Mouse (Mus musculus) intestine, embryonic 14.5 days (tissue): Measurements from ENCODE around the gene Ccnd1. TPM values are rescaled to one million over a fixed set of nuclear protein-coding genes. Genes with fewer than 3 reads are reported as not detected.

Experiments
- ATAC-seq: fragments of 200-750 bp; cut with Nextera tagmentation; replicated peaks from 2 replicates; pipeline ENCODE4 v1.8.0; 2017; ENCODE audit warnings: low read depth, moderate number of reproducible peaks, moderate TSS enrichment, moderate library complexity; ENCODE audit not compliant: low FRiP score, low TSS enrichment
- DNase-seq: peaks from one replicate; pipeline ENCODE4 v3.0.0-alpha.2; 2018; ENCODE audit warnings: low spot score
- H3K27ac ChIP-seq: fragments of 300-500 bp; sonication (generic); 2 replicates; pipeline ENCODE4 v1.5.1; 2014; ENCODE audit warnings: low read depth, mild to moderate bottlenecking, control low read depth
- H3K27me3 ChIP-seq: fragments of 300-500 bp; sonication (generic); replicated peaks from 2 replicates; pipeline ENCODE4 v1.6.1; 2014; ENCODE audit warnings: low read length, control low read depth; ENCODE audit not compliant: control insufficient read depth, insufficient read depth
- H3K36me3 ChIP-seq: fragments of 300-500 bp; sonication (generic); 2 replicates; pipeline ENCODE4 v1.6.1; 2014; ENCODE audit warnings: low read length, control low read depth; ENCODE audit not compliant: control insufficient read depth, insufficient read depth
- H3K4me1 ChIP-seq: fragments of 300-500 bp; sonication (generic); replicated peaks from 2 replicates; pipeline ENCODE4 v1.6.1; 2014; ENCODE audit warnings: low read length, control low read depth, mixed read lengths; ENCODE audit not compliant: control insufficient read depth, insufficient read depth
- H3K4me2 ChIP-seq: fragments of 300-500 bp; sonication (generic); 2 replicates; pipeline ENCODE4 v1.6.1; 2014; ENCODE audit warnings: low read length
- H3K4me3 ChIP-seq: fragments of 300-500 bp; sonication (generic); 2 replicates; pipeline ENCODE4 v1.5.1; 2014; ENCODE audit warnings: low read depth, low read length, control low read depth, mixed read lengths
- H3K9ac ChIP-seq: fragments of 300-500 bp; sonication (generic); 2 replicates; pipeline ENCODE4 v1.6.1; 2014; ENCODE audit warnings: mild to moderate bottlenecking, low read length
- H3K9me3 ChIP-seq: fragments of 300-500 bp; sonication (generic); 2 replicates; pipeline ENCODE4 v1.6.1; 2016; ENCODE audit warnings: low read length, control low read depth; ENCODE audit not compliant: control insufficient read depth
- WGBS: fragments of 180-500 bp; shearing (Covaris S2); extraction: QIAGEN DNeasy Blood & Tissue Kit; methylation state at CpG from one replicate; pipeline ENCODE4 v1.1.7; 2014; 5-methylcytosine and 5-hydroxymethylcytosine counted together
- polyA plus RNA-seq: library from polyadenylated mRNA; unstranded; fragments of >200 nt; fragmentation: Nextera tagmentation; extraction: Ambion mirVana; gene quantifications from 2 replicates; pipeline ENCODE4 v1.2.1, GENCODE M21; 2014

Ccnd1 gene
- polyA plus RNA-seq, 1 experiment from 2014 or later = 83.8 TPM

DNA sequence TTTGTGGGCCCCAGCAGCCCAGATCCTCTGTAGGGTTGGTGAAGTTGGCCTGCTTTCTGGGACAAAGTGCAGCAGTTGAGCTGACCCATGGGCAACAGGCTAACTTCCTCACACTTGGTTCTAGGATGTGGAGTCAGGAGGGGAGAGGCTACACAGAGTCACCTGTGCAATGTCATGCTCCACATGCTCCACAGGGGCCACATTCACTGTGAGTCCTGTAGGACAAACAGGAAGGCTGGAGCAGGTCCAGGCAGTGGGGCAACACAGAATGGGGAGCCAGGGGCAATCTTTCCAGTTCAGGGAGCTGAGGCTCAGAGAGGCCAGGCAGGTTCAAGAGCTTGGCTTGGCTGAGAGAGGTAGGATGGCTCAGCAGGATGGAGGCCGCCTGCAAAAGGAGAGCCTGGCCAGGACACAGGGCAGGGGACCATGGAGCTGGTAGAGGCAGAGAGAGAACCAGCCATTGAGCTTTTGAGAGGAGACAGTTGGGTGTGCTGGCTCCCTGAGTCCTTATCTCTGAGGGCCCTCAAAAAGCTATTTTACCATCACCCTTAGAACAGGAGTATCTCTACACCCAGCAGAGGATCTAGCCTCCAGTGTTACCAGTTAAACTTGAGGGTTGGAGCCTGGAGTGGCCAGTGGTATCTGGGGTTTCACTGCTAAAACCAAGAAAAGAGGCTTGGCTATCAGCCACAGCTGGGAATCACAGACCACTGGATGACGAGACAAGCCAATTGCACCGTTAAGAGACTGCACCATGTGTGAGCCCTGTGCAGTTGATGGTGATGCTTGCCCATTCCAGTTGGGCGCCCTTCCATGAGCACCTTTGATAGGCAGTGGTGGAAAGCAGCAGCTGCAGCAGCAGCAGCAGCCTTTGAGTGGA is 11.5 kb downstream of the Ccnd1 start:
- H3K27ac ChIP-seq = no peak overlapping the region
- DNase-seq = no peak
- no peaks in the 10 kb centered on the region for H3K27me3 ChIP-seq
- peaks cover 13% of the 10 kb centered on the region for H3K36me3 ChIP-seq
- no peak overlapping the region for H3K4me3 ChIP-seq
- H3K9ac ChIP-seq = no peak overlapping the region
- H3K4me2 ChIP-seq = no peak overlapping the region
- no peaks in the 10 kb centered on the region for H3K9me3 ChIP-seq
- no peak for ATAC-seq
- WGBS = 78% methylated on average over 4 of the region's 4 CpGs
- no peaks in the 10 kb centered on the region for H3K4me1 ChIP-seq

DNA sequence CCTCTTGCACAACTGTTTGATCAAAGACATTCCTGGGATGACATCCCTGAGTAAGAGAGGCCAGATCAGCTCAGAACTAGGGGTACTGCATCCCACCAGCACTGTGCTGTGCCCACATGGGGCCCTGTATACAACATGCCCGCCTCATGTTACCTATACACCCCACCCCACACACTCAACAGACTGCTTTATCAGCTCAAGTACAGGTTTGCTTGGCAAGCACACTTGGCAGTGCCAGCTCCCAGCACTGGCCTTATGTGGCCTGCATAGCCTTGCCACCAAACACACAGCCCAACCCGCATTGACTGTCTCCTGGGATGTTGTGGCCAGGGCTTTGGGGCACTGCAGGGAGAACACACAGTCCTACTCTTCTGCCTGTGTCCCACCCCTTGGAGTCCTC is 12.1 kb downstream of the Ccnd1 start:
- Histone ChIP-seq H3K27me3 (no peaks in the 10 kb centered on the region), H3K27ac (no peak overlapping the region), H3K4me3 (no peak overlapping the region), H3K4me2 (no peak overlapping the region), H3K9ac (no peak overlapping the region), H3K36me3 (peaks cover 13% of the 10 kb centered on the region), H3K9me3 (no peaks in the 10 kb centered on the region), H3K4me1 (no peaks in the 10 kb centered on the region)
- no peak for ATAC-seq
- DNase-seq = no peak
- WGBS = 80% methylated on average over 2 of the region's 2 CpGs

DNA sequence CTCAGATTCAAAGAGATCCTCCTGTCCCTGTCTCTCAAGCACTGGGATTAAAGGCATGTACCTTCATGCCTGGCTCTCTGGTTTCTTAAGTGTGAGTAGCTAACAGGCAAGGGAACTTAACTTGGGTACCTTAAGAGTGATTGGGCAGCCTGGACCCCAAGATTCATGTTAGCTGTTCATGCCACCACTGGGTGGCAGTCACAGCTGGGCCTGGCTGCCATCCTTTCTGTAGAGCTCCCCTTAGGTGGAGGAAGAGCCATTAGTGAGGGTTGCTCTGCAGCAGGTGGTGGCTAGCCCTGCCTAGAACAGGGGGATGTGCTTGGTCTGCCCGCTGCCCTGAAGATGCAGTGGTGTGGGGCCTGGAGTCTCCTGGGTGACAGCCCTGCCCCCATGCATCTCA is 20.9 kb downstream of the Ccnd1 start:
- Histone ChIP-seq H3K36me3 (peaks cover 37% of the 10 kb centered on the region), H3K27ac (no peak overlapping the region), H3K4me3 (no peak overlapping the region), H3K4me2 (no peak overlapping the region), H3K9ac (no peak overlapping the region), H3K27me3 (no peaks in the 10 kb centered on the region), H3K9me3 (no peaks in the 10 kb centered on the region), H3K4me1 (peaks cover 6% of the 10 kb centered on the region; the same call in 1 of the 2 replicates)
- DNase-seq (no peak), ATAC-seq (no peak)
- WGBS = 67% methylated on average over 1 of the region's 1 CpGs

DNA sequence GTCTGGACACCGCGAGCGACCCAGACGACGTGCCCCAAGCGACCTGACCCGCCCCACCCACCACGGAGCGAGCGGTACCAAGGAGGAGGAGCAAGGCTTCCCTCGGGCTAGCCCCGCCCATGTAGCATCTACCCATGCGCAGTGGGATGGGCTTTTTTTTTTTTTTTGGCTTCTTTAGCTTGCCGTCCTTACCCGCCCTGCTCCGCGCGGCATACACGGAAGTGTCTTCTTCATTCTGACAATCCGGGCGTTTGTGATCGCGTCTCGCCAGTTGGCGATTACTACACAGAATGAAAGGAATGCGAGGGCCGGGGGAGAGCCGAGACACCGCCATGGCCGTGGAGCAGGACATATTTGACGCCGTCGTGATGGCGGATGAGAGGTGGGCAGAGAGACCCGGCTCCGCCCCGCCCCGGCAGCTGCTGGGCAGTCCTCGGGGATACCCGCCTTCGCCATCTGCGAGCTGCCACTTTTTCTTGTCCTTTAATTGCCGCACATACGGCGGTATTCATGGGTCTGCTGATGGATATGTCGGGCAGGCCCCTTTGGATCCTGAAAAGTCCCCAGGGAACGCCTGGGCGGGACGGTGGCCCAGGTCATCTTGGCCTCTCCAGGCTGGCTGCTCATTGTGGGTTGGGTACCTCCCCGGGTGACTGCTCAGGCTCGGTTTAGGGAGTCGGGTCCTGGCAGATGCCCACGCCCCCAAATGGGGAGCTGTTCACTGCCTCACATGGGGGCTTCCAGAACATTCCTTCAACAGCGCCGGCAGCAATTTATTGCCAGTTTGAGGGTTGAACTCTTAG is 24.6 kb downstream of the Ccnd1 start, which contains the start of gene LTO1:
TSS of gene LTO1 (plus strand) at position 153 of the 803 bp plus-strand sequence.
- H3K4me2 ChIP-seq = peak within 1 kb of the TSS; percentile 59
- H3K9ac ChIP-seq = peak within 1 kb of the TSS; percentile 80
- ATAC-seq (peak; percentile 91), DNase-seq (peak; percentile 97)
- no peaks in the 10 kb centered on the region for H3K9me3 ChIP-seq
- H3K36me3 ChIP-seq = peaks cover 27% of the 10 kb centered on the region
- peaks cover 6% of the 10 kb centered on the region; the same call in 1 of the 2 replicates for H3K4me1 ChIP-seq
- no peaks in the 10 kb centered on the region for H3K27me3 ChIP-seq
- peak within 1 kb of the TSS; percentile 90 for H3K4me3 ChIP-seq
- H3K27ac ChIP-seq = peak within 1 kb of the TSS; percentile 59; the same call in 1 of the 2 replicates
- under 1% methylated on average over 55 of the region's 55 CpGs for WGBS

DNA sequence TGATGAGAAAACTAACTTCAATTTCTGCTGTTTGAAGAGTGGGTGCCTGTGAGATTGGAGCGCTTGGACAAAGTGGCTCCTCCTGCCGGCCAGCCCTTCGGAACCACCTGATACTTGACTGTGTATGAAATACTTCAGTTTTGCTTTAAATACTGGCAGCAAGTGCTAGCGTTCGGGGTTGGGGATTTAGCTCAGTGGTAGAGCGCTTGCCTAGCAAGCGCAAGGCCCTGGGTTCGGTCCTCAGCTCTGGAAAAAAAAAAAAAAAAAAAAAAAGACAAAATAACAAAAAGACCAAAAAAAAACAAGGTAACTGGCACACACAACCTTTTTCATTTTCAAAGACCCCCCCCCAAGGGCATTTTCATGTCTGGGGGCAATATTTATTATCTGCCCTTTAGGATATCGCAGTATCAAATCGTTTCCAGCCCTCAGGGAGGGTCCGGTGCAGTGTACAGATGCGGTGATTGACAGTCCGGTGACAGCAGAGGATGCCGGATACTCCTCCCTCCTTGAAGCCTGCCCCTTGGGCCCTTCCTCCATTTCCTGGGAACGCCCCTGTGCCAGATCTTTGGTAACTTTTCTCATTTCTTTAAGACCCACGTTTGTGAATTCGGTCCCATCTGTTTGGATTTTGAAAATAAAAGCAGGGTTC is 25.3 kb downstream of the Ccnd1 start:
- H3K4me2 ChIP-seq = peak overlapping the region; percentile 51
- peaks cover 6% of the 10 kb centered on the region; the same call in 1 of the 2 replicates for H3K4me1 ChIP-seq
- peaks cover 20% of the 10 kb centered on the region for H3K36me3 ChIP-seq
- peak overlapping the region; percentile 59; the same call in 1 of the 2 replicates for H3K27ac ChIP-seq
- DNase-seq (no peak), ATAC-seq (peak; percentile 91)
- peak overlapping the region; percentile 80 for H3K9ac ChIP-seq
- no peaks in the 10 kb centered on the region for H3K27me3 ChIP-seq
- no peaks in the 10 kb centered on the region for H3K9me3 ChIP-seq
- H3K4me3 ChIP-seq = peak overlapping the region; percentile 90
- 7% methylated on average over 17 of the region's 17 CpGs for WGBS

DNA sequence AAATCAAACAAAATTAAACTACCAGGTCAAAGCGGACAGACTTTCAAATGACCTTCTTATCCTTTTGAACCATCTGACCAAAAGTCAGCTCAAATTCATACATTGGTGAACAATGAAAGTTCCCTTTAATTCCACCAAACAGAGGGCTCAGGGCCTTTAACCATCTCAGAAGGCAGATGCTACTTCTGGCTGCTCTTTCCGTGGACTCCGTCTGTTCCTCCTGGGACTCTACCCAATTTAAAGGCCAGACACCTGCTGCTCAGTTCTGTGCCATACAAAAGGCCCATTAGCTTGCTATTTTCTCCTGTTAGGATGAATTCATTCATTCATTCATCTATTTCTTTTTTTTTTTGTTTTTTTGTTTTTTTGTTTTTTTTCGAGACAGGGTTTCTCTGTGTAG is 26.8 kb downstream of the Ccnd1 start:
- WGBS = 83% methylated on average over 4 of the region's 4 CpGs
- no peak overlapping the region for H3K4me2 ChIP-seq
- H3K27ac ChIP-seq = no peak overlapping the region
- no peak for DNase-seq
- ATAC-seq = no peak
- H3K9ac ChIP-seq = no peak overlapping the region
- no peak overlapping the region for H3K4me3 ChIP-seq
- H3K27me3 ChIP-seq = 0 out of 2 replicates have a peak, but pooled peaks cover 5% of the 10 kb centered on the region
- no peaks in the 10 kb centered on the region for H3K9me3 ChIP-seq
- H3K36me3 ChIP-seq = peaks cover 8% of the 10 kb centered on the region
- H3K4me1 ChIP-seq = peaks cover 6% of the 10 kb centered on the region; the same call in 1 of the 2 replicates

DNA sequence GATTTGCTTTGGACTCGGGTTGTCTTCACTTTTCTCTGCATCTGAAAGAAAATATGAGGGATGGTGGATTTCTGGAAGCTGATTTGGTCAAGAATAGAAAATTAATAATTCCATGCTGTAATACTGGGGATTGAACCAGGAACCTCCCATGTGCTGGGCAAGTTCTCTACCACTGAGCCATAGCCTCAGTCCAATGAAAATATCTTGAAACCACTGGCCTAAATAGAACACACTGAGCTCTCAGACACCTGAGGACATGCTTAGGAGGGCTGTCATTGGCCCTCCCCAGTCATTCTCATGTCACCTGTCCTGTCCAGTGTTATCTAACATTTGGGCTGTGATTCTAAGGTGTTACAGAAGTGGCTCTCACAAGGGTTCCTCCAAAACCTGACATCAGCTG is 28.6 kb downstream of the Ccnd1 start:
- ATAC-seq = no peak
- Histone ChIP-seq H3K4me2 (no peak overlapping the region), H3K27ac (no peak overlapping the region), H3K4me1 (peaks cover 5% of the 10 kb centered on the region; the same call in 1 of the 2 replicates), H3K36me3 (no peaks in the 10 kb centered on the region), H3K9me3 (no peaks in the 10 kb centered on the region), H3K27me3 (0 out of 2 replicates have a peak, but pooled peaks cover 6% of the 10 kb centered on the region), H3K9ac (no peak overlapping the region), H3K4me3 (no peak overlapping the region)
- WGBS = 89% methylated on average over 1 of the region's 1 CpGs
- no peak for DNase-seq

DNA sequence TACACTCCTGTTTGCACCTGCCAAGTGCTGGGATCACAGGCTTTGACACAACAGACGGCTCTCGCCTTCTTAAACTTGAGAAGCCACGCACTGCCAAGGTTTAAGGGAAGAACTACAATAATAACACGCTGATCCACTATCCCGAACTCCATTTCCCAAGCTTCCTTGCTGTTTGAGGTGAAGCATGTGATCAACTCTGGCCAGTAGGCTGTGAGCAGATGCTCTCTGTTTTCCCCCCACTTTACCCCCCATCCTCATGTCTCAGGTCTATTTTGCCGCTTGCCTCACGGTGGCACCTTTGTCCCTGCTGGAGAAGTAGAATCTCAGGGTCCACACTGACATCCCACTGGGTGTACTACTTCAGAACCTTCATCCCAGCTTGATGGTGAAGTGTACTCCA is 31.0 kb downstream of the Ccnd1 start:
- Histone ChIP-seq H3K27me3 (0 out of 2 replicates have a peak, but pooled peaks cover 6% of the 10 kb centered on the region), H3K9me3 (no peaks in the 10 kb centered on the region), H3K27ac (no peak overlapping the region), H3K4me1 (no peaks in the 10 kb centered on the region), H3K4me2 (no peak overlapping the region), H3K36me3 (no peaks in the 10 kb centered on the region), H3K9ac (no peak overlapping the region), H3K4me3 (no peak overlapping the region)
- no peak for ATAC-seq
- WGBS = 27% methylated on average over 7 of the region's 7 CpGs
- no peak for DNase-seq
